Mouse (Mus musculus) ZHBTc4 (cell line): Measurements from ENCODE around the gene 4833439L19Rik.

ENCODE experiments used
- DNase-seq: peaks from one replicate; pipeline ENCODE4 v3.0.0-alpha.2; 2011; ENCODE audit warnings: low read depth, low spot score

Gene 4833439L19Rik

DNA sequence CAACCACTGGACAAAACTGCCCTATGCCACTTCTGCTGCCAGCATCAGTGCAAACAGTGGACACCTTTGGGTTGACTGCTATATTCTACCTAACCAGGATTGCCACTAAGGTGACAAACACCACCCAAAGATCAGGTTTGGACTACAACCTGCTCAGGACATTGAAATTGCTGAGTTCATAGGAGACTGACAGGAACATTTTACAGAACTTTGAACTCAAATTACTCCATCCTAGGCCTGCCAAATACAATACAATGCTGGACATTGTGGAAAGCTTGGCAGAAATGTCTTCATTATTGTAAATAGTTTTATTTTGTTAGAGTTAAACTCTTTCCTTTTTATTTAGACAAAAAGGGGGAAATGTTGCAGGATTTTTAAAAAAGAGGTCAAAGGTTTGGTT, 44.1 kb downstream of the 4833439L19Rik start:
- no peak for DNase-seq

DNA sequence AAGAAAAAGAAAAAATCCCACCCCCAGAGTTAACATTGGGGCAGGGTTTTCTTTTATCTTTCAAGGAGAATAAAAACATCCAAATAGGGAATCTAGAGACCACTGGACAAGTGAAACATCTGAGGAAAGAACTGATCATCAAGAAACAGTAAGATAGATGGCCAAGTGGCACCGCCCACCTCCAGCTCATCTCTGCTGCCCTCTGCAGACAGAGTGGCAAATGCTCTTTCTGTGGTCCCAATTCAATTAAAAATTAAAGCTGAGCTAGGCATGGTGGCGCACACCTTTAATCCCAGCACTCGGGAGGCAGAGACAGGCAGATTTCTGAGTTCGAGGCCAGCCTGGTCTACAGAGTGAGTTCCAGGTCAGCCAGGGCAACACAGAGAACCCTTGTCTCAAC, 45.0 kb downstream of the 4833439L19Rik start:
- peak; percentile 69 for DNase-seq

DNA sequence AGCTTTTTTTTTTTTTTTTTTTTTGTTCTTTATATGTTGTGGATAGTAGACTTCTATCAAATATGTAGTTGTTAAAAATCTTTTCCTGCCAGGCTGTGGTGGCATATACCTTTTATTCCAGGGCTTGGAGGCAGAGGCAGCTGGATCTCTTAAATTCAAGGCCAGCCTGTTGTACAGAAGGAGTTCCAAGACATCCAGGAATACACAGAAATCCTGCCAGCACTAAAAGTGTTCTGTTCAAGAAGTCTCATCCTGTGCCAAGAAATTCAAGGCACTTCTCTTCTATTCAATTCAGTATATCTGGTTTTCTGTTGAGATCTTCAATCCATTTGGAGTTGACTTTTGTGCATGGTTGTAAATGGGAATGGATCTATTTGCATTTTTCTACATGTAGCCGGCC, 59.3 kb downstream of the 4833439L19Rik start:
- no peak for DNase-seq

DNA sequence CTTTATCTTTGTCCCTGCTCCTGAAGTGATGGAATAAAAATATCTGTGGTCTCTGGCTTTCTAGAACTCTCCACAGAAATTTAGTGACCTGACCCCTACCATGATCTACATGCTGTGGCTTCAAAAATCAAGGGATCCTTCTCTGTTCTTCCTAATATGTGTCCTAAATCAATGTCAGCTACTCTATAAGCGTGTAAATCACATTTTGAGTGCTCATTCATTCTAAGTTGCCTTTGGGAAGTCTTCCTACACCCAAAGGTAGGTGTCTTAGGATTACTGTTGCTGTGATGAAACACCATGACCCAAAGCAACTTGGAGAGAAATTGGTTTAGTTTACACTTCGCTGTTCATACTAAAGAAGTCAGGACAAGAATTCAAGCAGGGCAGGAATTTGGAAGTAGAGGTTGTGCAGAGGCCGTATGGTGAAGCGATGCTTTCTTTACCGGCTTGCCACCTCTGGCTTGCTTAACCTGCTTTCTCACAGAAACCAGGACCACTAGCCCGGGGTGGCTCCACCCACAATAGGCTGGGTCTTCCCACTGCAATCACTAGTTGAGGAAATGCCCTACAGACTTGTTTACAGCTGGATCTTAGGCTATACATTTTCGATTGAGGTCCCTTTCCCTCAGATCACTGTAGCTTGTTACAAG, 60.5 kb downstream of the 4833439L19Rik start:
- peak; percentile 60 for DNase-seq

- peak; percentile 78 for DNase-seq
Observed at GRCm38 (mm10) chr13:54503604-54504521, 61.4 kb downstream of the 4833439L19Rik start, which contains the start of gene Simc1. Gene Simc1, plus strand, starts transcription at chr13:54503779.

GRCm38 (mm10) chr13:54503278-54503603, 62.0 kb downstream of the 4833439L19Rik start:
- DNase-seq = no peak

DNA sequence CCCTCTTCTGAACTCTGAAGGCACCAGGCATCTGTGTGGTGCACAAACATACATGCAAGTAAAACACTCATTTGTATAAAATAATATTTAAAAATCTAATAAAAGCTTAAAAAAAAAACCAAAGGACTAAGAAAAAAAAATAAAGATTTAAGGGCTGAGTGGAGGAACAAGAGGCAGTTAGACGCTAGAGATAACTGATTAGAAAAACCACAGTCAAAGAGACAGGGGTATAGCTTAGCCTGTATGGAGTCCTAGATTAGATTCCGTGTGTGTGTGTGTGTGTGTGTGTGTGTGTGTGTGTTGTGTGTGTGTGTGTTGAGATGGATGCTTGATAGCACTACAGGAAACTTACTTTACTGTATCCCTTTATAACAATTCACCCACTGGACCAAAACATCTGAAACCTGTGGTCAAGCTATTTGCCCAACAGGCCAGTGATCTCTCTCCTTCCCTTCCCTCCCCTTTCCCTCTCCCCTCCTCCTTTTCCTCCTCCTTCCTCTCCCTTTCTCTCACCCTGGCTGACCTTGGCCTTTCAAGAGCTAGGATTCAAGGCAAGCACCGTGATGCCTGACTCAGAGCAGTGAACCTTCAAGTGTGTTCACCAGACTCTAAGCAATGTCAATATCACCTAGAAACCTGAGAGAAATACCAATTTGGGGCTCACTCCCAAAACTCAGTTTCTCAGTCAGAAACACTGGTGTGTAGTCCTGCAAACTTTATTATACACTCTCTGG, 63.1 kb downstream of the 4833439L19Rik start:
- DNase-seq = no peak

DNA sequence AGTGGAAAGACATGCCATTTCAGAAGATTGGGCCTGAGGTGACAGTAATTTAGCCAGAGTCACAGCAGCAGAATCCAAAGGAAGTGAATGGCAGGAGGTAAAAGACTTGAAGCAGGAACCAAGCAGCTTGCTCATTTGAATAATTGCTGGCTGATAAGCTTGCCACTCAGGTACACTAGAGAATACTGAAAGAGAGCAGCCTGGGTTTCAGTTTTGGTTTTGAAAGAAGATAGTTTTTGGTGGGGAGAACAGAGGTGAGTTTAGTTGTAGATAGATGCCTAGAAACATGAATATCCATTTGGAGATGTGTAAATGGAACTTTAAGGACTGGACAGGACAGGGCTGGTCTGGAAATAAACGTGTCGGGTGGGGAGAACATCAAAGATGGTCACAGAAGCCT, 63.9 kb downstream of the 4833439L19Rik start:
- DNase-seq = no peak
